Mouse (Mus musculus) limb, embryonic 11.5 days (tissue): ENCODE data around the gene Dclk2. TPM values are rescaled to one million over a fixed set of nuclear protein-coding genes. Genes with fewer than 3 reads are reported as not detected.

Source experiments
- ATAC-seq: fragments of 200-750 bp; cut with Nextera tagmentation; 2 replicates; pipeline ENCODE4 v1.8.0; 2017; ENCODE audit warnings: low read depth; ENCODE audit not compliant: insufficient number of reproducible peaks, low FRiP score, low TSS enrichment
- DNase-seq: peaks from one replicate; pipeline ENCODE4 v3.0.0-alpha.2; 2015; ENCODE audit warnings: low spot score
- H3K27ac ChIP-seq: fragments of 300-500 bp; sonication (generic); replicated peaks from 2 replicates; pipeline ENCODE4 v1.5.1; 2014; ENCODE audit warnings: low read depth, mild to moderate bottlenecking, low read length
- H3K27me3 ChIP-seq: fragments of 300-500 bp; sonication (generic); 2 replicates; pipeline ENCODE4 v1.6.1; 2014; ENCODE audit warnings: mild to moderate bottlenecking, low read length, mixed read lengths; ENCODE audit not compliant: control insufficient read depth, insufficient read depth
- H3K36me3 ChIP-seq: fragments of 300-500 bp; sonication (generic); 2 replicates; pipeline ENCODE4 v1.6.1; 2014; ENCODE audit warnings: mild to moderate bottlenecking, low read length, moderate library complexity, mixed read lengths; ENCODE audit not compliant: control insufficient read depth, insufficient read depth
- H3K4me1 ChIP-seq: fragments of 300-500 bp; sonication (generic); 2 replicates; pipeline ENCODE4 v1.6.1; 2014; ENCODE audit warnings: low read length, mixed read lengths; ENCODE audit not compliant: control insufficient read depth, insufficient read depth
- H3K4me2 ChIP-seq: fragments of 300-500 bp; sonication (generic); 2 replicates; pipeline ENCODE4 v1.6.1; 2014; ENCODE audit warnings: low read depth, mild to moderate bottlenecking, moderate library complexity; ENCODE audit not compliant: severe bottlenecking
- H3K4me3 ChIP-seq: fragments of 300-500 bp; sonication (generic); 2 replicates; pipeline ENCODE4 v1.5.1; 2014; ENCODE audit warnings: low read depth, low read length
- H3K9ac ChIP-seq: fragments of 300-500 bp; sonication (generic); 2 replicates; pipeline ENCODE4 v1.6.1; 2014; ENCODE audit warnings: mild to moderate bottlenecking, low read length
- H3K9me3 ChIP-seq: fragments of 300-500 bp; sonication (generic); 2 replicates; pipeline ENCODE4 v1.6.1; 2016; ENCODE audit warnings: low read length; ENCODE audit not compliant: control insufficient read depth
- WGBS: fragments of 180-500 bp; shearing (Covaris S2); extraction: QIAGEN DNeasy Blood & Tissue Kit; methylation state at CpG from one replicate; pipeline ENCODE4 v1.1.7; 2014; 5-methylcytosine and 5-hydroxymethylcytosine counted together
- polyA plus RNA-seq: library from polyadenylated mRNA; unstranded; fragments of >200 nt; fragmentation: Nextera tagmentation; extraction: Ambion mirVana; gene quantifications from 2 replicates; pipeline ENCODE4 v1.2.1, GENCODE M21; 2014

The Dclk2 gene
- polyA plus RNA-seq, 1 experiment from 2014 or later = 3.8 TPM

- H3K4me3 ChIP-seq = no peak overlapping the region
- no peak overlapping the region for H3K27ac ChIP-seq
- 0 out of 2 replicates have a peak, but pooled peaks cover 4% of the 10 kb centered on the region for H3K4me1 ChIP-seq
- no peak overlapping the region for H3K9ac ChIP-seq
- H3K27me3 ChIP-seq = peaks cover 15% of the 10 kb centered on the region
- no peak overlapping the region for H3K4me2 ChIP-seq
- DNase-seq = no peak
- no peaks in the 10 kb centered on the region for H3K9me3 ChIP-seq
- H3K36me3 ChIP-seq = no peaks in the 10 kb centered on the region
- whole genome bisulfite sequencing = 44% methylated on average over 13 of the region's 13 CpGs
- ATAC-seq = no peak
Observed at GRCm38 (mm10) chr3:86915291-86915690, 5.4 kb downstream of the Dclk2 start.

DNA sequence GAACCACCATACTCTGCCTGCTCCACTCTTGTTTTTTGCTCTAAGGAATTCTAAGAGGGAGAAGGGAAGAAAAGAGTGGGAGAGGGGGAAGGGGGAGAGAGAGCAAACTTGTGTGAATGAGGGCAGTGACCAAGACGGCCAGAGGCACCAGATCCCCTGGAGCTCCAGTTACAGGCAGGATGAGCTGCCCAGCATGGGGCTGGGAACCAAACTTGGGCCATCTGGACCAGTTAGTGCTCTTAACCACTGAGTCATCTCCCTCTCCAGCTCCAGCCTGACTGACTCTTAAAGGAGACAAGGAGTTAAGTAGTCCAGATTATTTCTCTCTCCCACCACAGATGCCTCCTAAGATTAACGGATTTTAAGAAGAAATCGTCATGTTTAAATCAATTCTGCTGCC lies 6.3 kb downstream of the Dclk2 start:
- H3K4me3 ChIP-seq = no peak overlapping the region
- H3K4me2 ChIP-seq = no peak overlapping the region
- 71% methylated on average over 3 of the region's 3 CpGs for WGBS
- no peak overlapping the region for H3K27ac ChIP-seq
- DNase-seq (no peak), ATAC-seq (no peak)
- no peaks in the 10 kb centered on the region for H3K36me3 ChIP-seq
- H3K27me3 ChIP-seq = peaks cover 6% of the 10 kb centered on the region
- 0 out of 2 replicates have a peak, but pooled peaks cover under 1% of the 10 kb centered on the region for H3K4me1 ChIP-seq
- no peaks in the 10 kb centered on the region for H3K9me3 ChIP-seq
- H3K9ac ChIP-seq = no peak overlapping the region

DNA sequence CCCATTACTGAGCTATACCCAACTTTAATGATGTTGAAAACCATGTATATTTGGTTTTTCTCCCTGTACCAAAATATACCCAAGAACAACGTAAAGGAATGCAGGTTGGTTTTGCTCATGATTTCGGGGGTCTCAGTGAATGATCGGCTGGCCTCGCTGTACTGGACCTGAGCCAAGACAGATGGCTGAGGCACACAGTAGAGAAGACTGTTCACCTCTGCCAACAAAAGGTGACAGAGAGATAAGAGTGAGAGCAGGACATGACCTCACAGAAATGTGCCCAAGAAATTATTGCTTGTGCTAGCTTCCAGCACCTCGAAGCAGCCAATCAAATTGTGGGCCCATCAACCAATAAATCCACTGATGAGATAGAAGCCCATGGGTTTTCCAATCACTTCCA lies 22.3 kb downstream of the Dclk2 start:
- ATAC-seq (no peak), DNase-seq (no peak)
- Histone ChIP-seq H3K4me1 (no peaks in the 10 kb centered on the region), H3K27me3 (no peaks in the 10 kb centered on the region), H3K4me3 (no peak overlapping the region), H3K9me3 (no peaks in the 10 kb centered on the region), H3K4me2 (no peak overlapping the region), H3K27ac (no peak overlapping the region), H3K9ac (no peak overlapping the region), H3K36me3 (no peaks in the 10 kb centered on the region)
- WGBS = 95% methylated on average over 5 of the region's 5 CpGs

GRCm38 (mm10) chr3:86897551-86897950 lies 23.1 kb downstream of the Dclk2 start:
- no peak for ATAC-seq
- Histone ChIP-seq H3K4me3 (no peak overlapping the region), H3K27ac (no peak overlapping the region), H3K36me3 (no peaks in the 10 kb centered on the region), H3K4me2 (no peak overlapping the region), H3K4me1 (no peaks in the 10 kb centered on the region), H3K9me3 (no peaks in the 10 kb centered on the region), H3K27me3 (no peaks in the 10 kb centered on the region), H3K9ac (no peak overlapping the region)
- 57% methylated on average over 8 of the region's 8 CpGs for WGBS
- DNase-seq = no peak

DNA sequence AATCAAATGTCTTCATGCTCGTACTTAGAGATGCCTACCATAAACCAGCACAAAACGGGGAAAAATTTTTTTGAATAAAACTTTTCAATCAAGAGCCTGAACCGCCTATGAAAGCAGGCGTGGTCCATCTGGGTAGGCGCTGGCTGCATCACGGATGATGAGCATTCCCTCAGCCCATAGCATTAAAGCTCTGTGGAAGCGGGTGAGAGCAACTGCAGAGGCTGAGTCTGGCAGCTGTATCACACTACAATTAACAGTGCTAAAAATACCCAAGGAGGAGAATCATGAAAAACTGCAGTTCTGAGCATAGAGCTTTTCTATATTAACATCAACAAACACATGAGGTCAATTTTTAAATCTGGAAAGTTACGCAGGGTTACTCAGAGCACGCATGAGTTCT lies 23.6 kb downstream of the Dclk2 start:
- no peak overlapping the region for H3K4me3 ChIP-seq
- no peak overlapping the region for H3K27ac ChIP-seq
- H3K4me2 ChIP-seq = no peak overlapping the region
- H3K36me3 ChIP-seq = no peaks in the 10 kb centered on the region
- no peak overlapping the region for H3K9ac ChIP-seq
- H3K9me3 ChIP-seq = no peaks in the 10 kb centered on the region
- no peak for DNase-seq
- 86% methylated on average over 9 of the region's 9 CpGs for WGBS
- no peaks in the 10 kb centered on the region for H3K27me3 ChIP-seq
- no peak for ATAC-seq
- no peaks in the 10 kb centered on the region for H3K4me1 ChIP-seq

DNA sequence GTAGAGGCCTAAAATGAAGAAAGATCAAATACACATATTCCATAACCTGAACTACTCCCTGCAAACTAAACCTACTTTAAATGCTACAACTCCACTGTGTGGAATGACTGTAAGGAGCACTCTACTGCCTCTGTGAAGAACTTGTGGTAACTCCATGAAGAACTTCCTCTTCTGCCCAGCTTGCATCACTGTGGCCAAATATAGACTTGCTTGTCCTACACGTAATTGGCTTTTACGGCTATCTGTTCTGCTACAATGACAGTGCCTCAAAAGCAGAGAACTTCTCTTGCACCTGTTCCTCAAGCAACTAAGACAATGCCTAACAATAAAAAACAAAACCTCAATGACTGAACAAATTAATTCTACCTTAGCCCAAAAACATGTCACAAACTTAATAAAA lies 26.2 kb downstream of the Dclk2 start:
- Histone ChIP-seq H3K27ac (no peak overlapping the region), H3K4me2 (no peak overlapping the region), H3K4me1 (no peaks in the 10 kb centered on the region), H3K4me3 (no peak overlapping the region), H3K36me3 (no peaks in the 10 kb centered on the region), H3K9me3 (no peaks in the 10 kb centered on the region), H3K9ac (no peak overlapping the region), H3K27me3 (no peaks in the 10 kb centered on the region)
- ATAC-seq (no peak), DNase-seq (no peak)
- WGBS = 90% methylated on average over 2 of the region's 2 CpGs

GRCm38 (mm10) chr3:86887512-86887911 lies 33.1 kb downstream of the Dclk2 start:
- Histone ChIP-seq H3K4me3 (no peak overlapping the region), H3K9me3 (peaks cover 2% of the 10 kb centered on the region; the same call in 1 of the 2 replicates), H3K9ac (no peak overlapping the region), H3K4me1 (no peaks in the 10 kb centered on the region), H3K27ac (no peak overlapping the region), H3K27me3 (no peaks in the 10 kb centered on the region), H3K36me3 (no peaks in the 10 kb centered on the region), H3K4me2 (no peak overlapping the region)
- ATAC-seq (no peak), DNase-seq (no peak)

- Histone ChIP-seq H3K9me3 (peaks cover 2% of the 10 kb centered on the region; the same call in 1 of the 2 replicates), H3K27me3 (no peaks in the 10 kb centered on the region), H3K27ac (no peak overlapping the region), H3K36me3 (no peaks in the 10 kb centered on the region), H3K4me1 (no peaks in the 10 kb centered on the region), H3K4me2 (no peak overlapping the region), H3K4me3 (no peak overlapping the region), H3K9ac (no peak overlapping the region)
- WGBS = 93% methylated on average over 5 of the region's 5 CpGs
- no peak for DNase-seq
- ATAC-seq = no peak
Observed at GRCm38 (mm10) chr3:86885180-86885579, 35.5 kb downstream of the Dclk2 start.

DNA sequence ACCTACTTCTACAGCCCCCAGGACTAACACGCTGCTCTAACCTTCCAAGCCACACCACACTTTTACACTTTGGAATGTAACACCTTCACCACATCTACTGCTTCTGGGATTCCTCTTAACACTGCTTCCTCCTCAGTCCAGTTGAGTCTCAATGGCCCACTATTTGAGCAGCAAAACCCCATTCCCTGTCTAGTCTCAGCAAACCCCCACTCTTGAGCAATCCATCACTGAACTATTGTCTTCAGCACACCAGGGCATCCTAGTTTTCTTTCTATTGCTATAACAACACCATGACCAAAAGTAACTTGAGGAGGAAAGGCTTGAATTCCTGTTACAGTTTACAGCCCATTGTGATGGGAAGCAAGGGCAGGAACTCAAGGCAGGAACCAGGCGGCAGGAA lies 36.2 kb downstream of the Dclk2 start:
- Histone ChIP-seq H3K4me3 (no peak overlapping the region), H3K36me3 (no peaks in the 10 kb centered on the region), H3K27me3 (no peaks in the 10 kb centered on the region), H3K9me3 (peaks cover 2% of the 10 kb centered on the region; the same call in 1 of the 2 replicates), H3K4me2 (no peak overlapping the region), H3K4me1 (no peaks in the 10 kb centered on the region), H3K9ac (no peak overlapping the region), H3K27ac (no peak overlapping the region)
- no peak for DNase-seq
- ATAC-seq = no peak
- 72% methylated on average over 2 of the region's 2 CpGs for WGBS
